Mouse (Mus musculus): ENCODE measurements around the gene Smap2. TPM values are rescaled to one million over a fixed set of nuclear protein-coding genes. Genes with fewer than 3 reads are reported as not detected.
"Not testable (repeated sequence)": the region's sequence is repeated elsewhere in the genome, so short reads cannot be mapped to it uniquely, and the experiment has no call there.

Smap2 gene
- polyA plus RNA-seq (2021), result 27.3 TPM

- CTCF ChIA-PET, result interaction anchor here (0.7 to 3.0 kb wide), 4 partner anchors 14 to 31 kb away, joined by 4 to 17 read pairs (median 6); no protein-coding TSS in a partner anchor
- no peaks in the 10 kb centered on the region for H3K27me3 ChIP-seq
- ATAC-seq (peak; percentile 86), DNase-seq (ENCODE audit: low read depth, low spot score) (peak; percentile 58)
- TF ChIP-seq CTCF (IDR thresholded peaks at IDR 0.05), result peak; percentile 99
- in situ Hi-C loops (cut with MboI; ENCODE audit: low pct_unique_long_range_greater_than_20kb), result no loop called here
- POLR2A ChIA-PET, result interaction anchor here (1.1 to 1.9 kb wide), 4 partner anchors 9 to 32 kb away, joined by 3 to 9 read pairs (median 3); no protein-coding TSS in a partner anchor
These were observed at the start of gene Smap2 for GRCm38 (mm10) chr4:121016928-121017657. Gene Smap2 (minus strand): TSS chr4:121017247.

- DNase-seq (ENCODE audit: low read depth, low spot score) (no peak), ATAC-seq (no peak)
- no peaks in the 10 kb centered on the region for H3K27me3 ChIP-seq
- TF ChIP-seq CTCF (IDR thresholded peaks at IDR 0.05), result no peak
- POLR2A ChIA-PET, result no interaction called here
- CTCF ChIA-PET, result no interaction called here
- in situ Hi-C loops (cut with MboI; ENCODE audit: low pct_unique_long_range_greater_than_20kb), result no loop called here
These were observed 48.3 kb upstream of the Smap2 start for GRCm38 (mm10) chr4:121065336-121065735.

- in situ Hi-C loops (cut with MboI; ENCODE audit: low pct_unique_long_range_greater_than_20kb); DNase-seq (ENCODE audit: low read depth, low spot score); CTCF ChIA-PET; ATAC-seq; POLR2A ChIA-PET; H3K27me3 ChIP-seq: not testable (repeated sequence)
These were observed 42.2 kb upstream of the Smap2 start for GRCm38 (mm10) chr4:121059218-121059617.

DNA sequence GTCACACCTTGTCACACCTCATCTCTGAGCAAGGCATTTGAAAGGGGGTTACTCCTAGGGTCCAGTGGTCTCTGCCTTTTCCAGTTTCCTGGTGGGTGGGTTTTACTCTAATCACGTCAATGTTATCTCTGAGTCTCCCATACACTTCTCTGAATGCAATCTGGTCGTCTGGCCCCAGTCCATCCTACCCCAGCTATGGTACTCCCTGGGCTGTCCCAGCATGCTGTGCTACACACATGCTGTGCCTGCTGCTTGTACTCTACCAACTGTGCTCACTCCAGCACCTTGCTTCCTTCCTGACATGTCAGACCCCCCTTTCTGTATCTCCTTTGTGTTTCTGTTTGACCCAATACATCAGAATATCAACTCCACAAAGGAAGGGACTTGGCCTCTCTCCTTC is 40.0 kb upstream of the Smap2 start:
- in situ Hi-C loops (cut with MboI; ENCODE audit: low pct_unique_long_range_greater_than_20kb), result no loop called here
- no peaks in the 10 kb centered on the region for H3K27me3 ChIP-seq
- POLR2A ChIA-PET, result no interaction called here
- DNase-seq (ENCODE audit: low read depth, low spot score) (no peak), ATAC-seq (no peak)
- no peak for TF ChIP-seq CTCF (IDR thresholded peaks at IDR 0.05)
- CTCF ChIA-PET, result no interaction called here

DNA sequence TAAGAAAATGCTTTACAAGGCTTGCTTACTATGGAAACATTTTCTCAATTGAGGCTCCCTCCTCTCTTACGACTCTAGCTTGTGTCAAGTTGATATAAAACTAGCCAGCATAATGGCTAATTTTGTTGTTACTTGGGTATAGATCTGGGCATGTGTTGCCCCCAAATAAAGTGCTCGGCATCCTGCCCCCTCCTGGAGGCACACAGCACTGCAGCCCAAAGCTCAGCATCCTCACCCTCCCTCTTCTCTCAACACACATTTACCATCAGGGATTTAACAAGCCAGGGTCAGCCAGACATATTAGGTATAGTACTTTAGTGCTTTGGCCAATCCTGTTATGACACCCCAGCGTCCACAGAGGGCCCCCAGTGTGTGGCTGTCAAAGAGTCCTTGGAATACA is 39.3 kb upstream of the Smap2 start:
- in situ Hi-C loops (cut with MboI; ENCODE audit: low pct_unique_long_range_greater_than_20kb), result no loop called here
- no peak for DNase-seq (ENCODE audit: low read depth, low spot score)
- peak; percentile 68 for TF ChIP-seq CTCF (IDR thresholded peaks at IDR 0.05)
- no peak for ATAC-seq
- no peaks in the 10 kb centered on the region for H3K27me3 ChIP-seq
- ChIA-PET CTCF (interaction anchor here (0.8 to 1.0 kb wide), 2 partner anchors 12 to 203 kb away, joined by 3 to 4 read pairs; no protein-coding TSS in a partner anchor), POLR2A (no interaction called here)

- ChIA-PET POLR2A (no interaction called here), CTCF (no interaction called here)
- ATAC-seq, result no peak
- no peaks in the 10 kb centered on the region for H3K27me3 ChIP-seq
- no peak for DNase-seq (ENCODE audit: low read depth, low spot score)
- no peak for TF ChIP-seq CTCF (IDR thresholded peaks at IDR 0.05)
- in situ Hi-C loops (cut with MboI; ENCODE audit: low pct_unique_long_range_greater_than_20kb), result no loop called here
These were observed 35.6 kb upstream of the Smap2 start for GRCm38 (mm10) chr4:121052454-121053323.

- DNase-seq (ENCODE audit: low read depth, low spot score), result no peak
- ChIA-PET POLR2A (interaction anchor here (0.7 kb wide), 1 partner anchor 1830 kb away, joined by 3 read pairs; no protein-coding TSS in a partner anchor), CTCF (no interaction called here)
- no peaks in the 10 kb centered on the region for H3K27me3 ChIP-seq
- ATAC-seq, result no peak
- TF ChIP-seq CTCF (IDR thresholded peaks at IDR 0.05), result no peak
- in situ Hi-C loops (cut with MboI; ENCODE audit: low pct_unique_long_range_greater_than_20kb), result no loop called here
These were observed 34.8 kb upstream of the Smap2 start for GRCm38 (mm10) chr4:121051863-121052262.

DNA sequence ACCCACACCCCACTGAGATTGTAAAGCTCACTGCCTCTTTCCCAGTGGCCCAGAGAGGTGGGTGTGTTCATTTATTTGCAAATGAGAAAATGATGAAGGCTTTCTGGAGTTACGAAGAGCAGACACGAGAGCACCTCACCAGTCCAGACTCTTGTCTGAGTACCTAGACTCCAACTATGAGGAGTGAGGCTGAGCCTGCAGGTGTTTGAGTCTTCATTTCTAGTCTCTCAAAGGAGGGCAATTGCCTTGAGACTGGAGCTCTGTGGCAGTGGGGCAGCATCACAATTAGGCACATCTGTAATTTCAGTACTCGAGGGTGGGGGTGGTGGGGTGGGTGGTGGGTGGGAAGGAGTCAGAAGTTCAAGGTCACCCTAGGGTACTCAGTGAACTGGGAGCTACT is 25.9 kb upstream of the Smap2 start:
- no peak for DNase-seq (ENCODE audit: low read depth, low spot score)
- POLR2A ChIA-PET, result no interaction called here
- CTCF ChIA-PET, result no interaction called here
- TF ChIP-seq CTCF (IDR thresholded peaks at IDR 0.05), result no peak
- ATAC-seq, result no peak
- in situ Hi-C loops (cut with MboI; ENCODE audit: low pct_unique_long_range_greater_than_20kb), result loop anchor here (10.0 to 25.0 kb wide), 2 partner anchors 182 to 1594 kb away; no protein-coding TSS in a partner anchor
- peaks cover 12% of the 10 kb centered on the region for H3K27me3 ChIP-seq

- TF ChIP-seq CTCF (IDR thresholded peaks at IDR 0.05), result no peak
- no peak for ATAC-seq
- DNase-seq (ENCODE audit: low read depth, low spot score), result no peak
- H3K27me3 ChIP-seq, result peaks cover 12% of the 10 kb centered on the region
- in situ Hi-C loops (cut with MboI; ENCODE audit: low pct_unique_long_range_greater_than_20kb), result loop anchor here (10.0 to 25.0 kb wide), 2 partner anchors 182 to 1595 kb away; no protein-coding TSS in a partner anchor
- ChIA-PET CTCF (no interaction called here), POLR2A (no interaction called here)
These were observed 25.4 kb upstream of the Smap2 start for GRCm38 (mm10) chr4:121042472-121042871.

- in situ Hi-C loops (cut with MboI; ENCODE audit: low pct_unique_long_range_greater_than_20kb), result loop anchor here (10.0 to 25.0 kb wide), 2 partner anchors 184 to 1596 kb away; no protein-coding TSS in a partner anchor
- ChIA-PET POLR2A (no interaction called here), CTCF (no interaction called here)
- peak; percentile 67 for TF ChIP-seq CTCF (IDR thresholded peaks at IDR 0.05)
- peaks cover 12% of the 10 kb centered on the region for H3K27me3 ChIP-seq
- no peak for DNase-seq (ENCODE audit: low read depth, low spot score)
- no peak for ATAC-seq
These were observed 24.0 kb upstream of the Smap2 start for GRCm38 (mm10) chr4:121040897-121041671.

All from Patski (cell line).